ENCODE assay signal across 14 mouse cellular contexts in genomic region chr6:38912845-38913244, GRCm38 (mm10). TPM values are rescaled to one million over a fixed set of nuclear protein-coding genes. Genes with fewer than 3 reads are reported as not detected.
DNase-seq lines count a peak whose midpoint lies in the region; ATAC-seq and TF ChIP-seq lines count a peak whose summit lies in the region.
"Had no signal": no experiment of that assay in that cellular context is flagged by ENCODE, and none has a peak within 500 bp of the region (broad histone marks: within the 10 kb centered on the region; RNA-seq: fewer than 3 reads in every experiment).

No protein-coding gene starts in this region.

- no peaks in the 10 kb centered on the region for H3K36me3 ChIP-seq in embryonic facial prominence, embryonic 14.5 days (ENCODE audit: control insufficient read depth, insufficient read depth, low read length)
- no peaks in the 10 kb centered on the region for H3K36me3 ChIP-seq in embryonic facial prominence, embryonic 10.5 days (replicated peaks)
- H3K36me3 ChIP-seq in hindbrain, postnatal 0 days (ENCODE audit: insufficient read depth, low read length) = no peaks in the 10 kb centered on the region
- H3K36me3 ChIP-seq in hindbrain, embryonic 11.5 days (ENCODE audit: control insufficient read depth, insufficient read depth, low read length) = no peaks in the 10 kb centered on the region
- H3K36me3 ChIP-seq in midbrain, postnatal 0 days (ENCODE audit: insufficient read depth, low read length) = no peaks in the 10 kb centered on the region
- H3K36me3 ChIP-seq in midbrain, embryonic 14.5 days (ENCODE audit: control insufficient read depth, insufficient read depth, low read length) = no peaks in the 10 kb centered on the region
- no peaks in the 10 kb centered on the region for H3K36me3 ChIP-seq in intestine, embryonic 15.5 days
- H3K36me3 ChIP-seq: embryonic facial prominence, embryonic 13.5 days; heart, embryonic 13.5 days had no signal

- no peak for TF ChIP-seq POLR2A in cerebellum, adult 2 months (IDR thresholded peaks at IDR 0.05; ENCODE audit: borderline replicate concordance, insufficient read depth, low read length)

- H3K4me3 ChIP-seq in embryonic facial prominence, embryonic 14.5 days (ENCODE audit: low read depth, low read length) = no peak overlapping the region
- no peak overlapping the region for H3K4me3 ChIP-seq in embryonic facial prominence, embryonic 10.5 days
- H3K4me3 ChIP-seq in hindbrain, postnatal 0 days (ENCODE audit: low read length) = no peak overlapping the region
- H3K4me3 ChIP-seq in hindbrain, embryonic 11.5 days (ENCODE audit: low read depth, low read length) = no peak overlapping the region
- no peak overlapping the region for H3K4me3 ChIP-seq in midbrain, postnatal 0 days (ENCODE audit: low read depth, low read length)
- no peak overlapping the region for H3K4me3 ChIP-seq in midbrain, embryonic 14.5 days (replicated peaks; ENCODE audit: low read depth, low read length)
- no peak overlapping the region for H3K4me3 ChIP-seq in intestine, embryonic 15.5 days (replicated peaks)
- H3K4me3 ChIP-seq in cerebellum, adult 2 months (replicated peaks; ENCODE audit: insufficient read depth, low read depth, low read length) = no peak overlapping the region
- H3K4me3 ChIP-seq: embryonic facial prominence, embryonic 13.5 days; gastrocnemius, adult 2 months; heart, embryonic 13.5 days had no signal

- ATAC-seq in embryonic facial prominence, embryonic 14.5 days (ENCODE audit: low read depth) = no peak
- peak; percentile 19 for ATAC-seq in hindbrain, postnatal 0 days
- no peak for ATAC-seq in hindbrain, embryonic 11.5 days (ENCODE audit: low FRiP score)
- ATAC-seq in midbrain, postnatal 0 days (ENCODE audit: low FRiP score) = no peak
- no peak for ATAC-seq in midbrain, embryonic 14.5 days (ENCODE audit: low FRiP score, low TSS enrichment)
- ATAC-seq in intestine, embryonic 15.5 days = no peak
- ATAC-seq: inflammation-experienced regulatory T-cells, adult 6 months had no signal

- no peak for TF ChIP-seq CTCF in hindbrain, postnatal 0 days (IDR thresholded peaks at IDR 0.05; ENCODE audit: low read depth)
- no peak for TF ChIP-seq CTCF in midbrain, postnatal 0 days (IDR thresholded peaks at IDR 0.05)
- TF ChIP-seq CTCF in cerebellum, adult 2 months (IDR thresholded peaks at IDR 0.05; ENCODE audit: borderline replicate concordance, insufficient read depth, low read depth, low read length) = no peak

- 78% methylated on average over 9 of the region's 9 CpGs for WGBS in embryonic facial prominence, embryonic 14.5 days
- WGBS in embryonic facial prominence, embryonic 10.5 days = 86% methylated on average over 9 of the region's 9 CpGs
- 57% methylated on average over 9 of the region's 9 CpGs for WGBS in hindbrain, postnatal 0 days
- WGBS in hindbrain, embryonic 11.5 days = 77% methylated on average over 9 of the region's 9 CpGs
- 80% methylated on average over 9 of the region's 9 CpGs for WGBS in midbrain, postnatal 0 days
- WGBS in midbrain, embryonic 14.5 days = 85% methylated on average over 9 of the region's 9 CpGs
- WGBS in intestine, embryonic 15.5 days = 81% methylated on average over 9 of the region's 9 CpGs
- WGBS in cerebellum, adult 2 months = 36% methylated on average over 9 of the region's 9 CpGs

- no peaks in the 10 kb centered on the region for H3K27me3 ChIP-seq in embryonic facial prominence, embryonic 14.5 days (replicated peaks; ENCODE audit: control insufficient read depth, insufficient read depth, low read length)
- no peaks in the 10 kb centered on the region for H3K27me3 ChIP-seq in embryonic facial prominence, embryonic 10.5 days (replicated peaks; ENCODE audit: low read depth, poor library complexity, severe bottlenecking)
- H3K27me3 ChIP-seq in hindbrain, postnatal 0 days (ENCODE audit: insufficient read depth, low read length) = no peaks in the 10 kb centered on the region
- no peaks in the 10 kb centered on the region for H3K27me3 ChIP-seq in hindbrain, embryonic 11.5 days (ENCODE audit: control insufficient read depth, insufficient read depth, low read length)
- H3K27me3 ChIP-seq in midbrain, postnatal 0 days (ENCODE audit: insufficient read depth, low read length) = no peaks in the 10 kb centered on the region
- H3K27me3 ChIP-seq in midbrain, embryonic 14.5 days (ENCODE audit: control insufficient read depth, insufficient read depth, low read length) = no peaks in the 10 kb centered on the region
- no peaks in the 10 kb centered on the region for H3K27me3 ChIP-seq in intestine, embryonic 15.5 days (replicated peaks)
- H3K27me3 ChIP-seq in cerebellum, adult 2 months (ENCODE audit: control insufficient read depth, insufficient read depth, low read length) = no peaks in the 10 kb centered on the region
- H3K27me3 ChIP-seq: embryonic facial prominence, embryonic 13.5 days; heart, embryonic 13.5 days had no signal

- peaks cover 5% of the 10 kb centered on the region; the same call in 1 of the 2 replicates for H3K4me1 ChIP-seq in embryonic facial prominence, embryonic 14.5 days (ENCODE audit: control insufficient read depth, insufficient read depth, low read length)
- H3K4me1 ChIP-seq in embryonic facial prominence, embryonic 10.5 days = 0 out of 2 replicates have a peak, but pooled peaks cover 4% of the 10 kb centered on the region
- H3K4me1 ChIP-seq in hindbrain, postnatal 0 days (ENCODE audit: insufficient read depth, low read length) = 0 out of 2 replicates have a peak, but pooled peaks cover 3% of the 10 kb centered on the region
- no peaks in the 10 kb centered on the region; the same call in 1 of the 2 replicates for H3K4me1 ChIP-seq in hindbrain, embryonic 11.5 days (replicated peaks; ENCODE audit: control insufficient read depth, insufficient read depth, low read length)
- 0 out of 2 replicates have a peak, but pooled peaks cover 3% of the 10 kb centered on the region for H3K4me1 ChIP-seq in midbrain, postnatal 0 days (ENCODE audit: insufficient read depth, low read length)
- H3K4me1 ChIP-seq in midbrain, embryonic 14.5 days (ENCODE audit: control insufficient read depth, insufficient read depth, low read length) = peaks cover 17% of the 10 kb centered on the region; the same call in 1 of the 2 replicates
- H3K4me1 ChIP-seq in intestine, embryonic 15.5 days (replicated peaks) = 0 out of 2 replicates have a peak, but pooled peaks cover 14% of the 10 kb centered on the region
- no peaks in the 10 kb centered on the region for H3K4me1 ChIP-seq in cerebellum, adult 2 months (ENCODE audit: control insufficient read depth, insufficient read depth, low read length)

- no peaks in the 10 kb centered on the region for H3K9me3 ChIP-seq in embryonic facial prominence, embryonic 14.5 days (ENCODE audit: control insufficient read depth, low read length)
- no peaks in the 10 kb centered on the region for H3K9me3 ChIP-seq in embryonic facial prominence, embryonic 10.5 days
- no peaks in the 10 kb centered on the region for H3K9me3 ChIP-seq in hindbrain, postnatal 0 days (ENCODE audit: low read length)
- H3K9me3 ChIP-seq in hindbrain, embryonic 11.5 days (ENCODE audit: control insufficient read depth, low read length) = no peaks in the 10 kb centered on the region
- H3K9me3 ChIP-seq in midbrain, postnatal 0 days (ENCODE audit: low read length) = no peaks in the 10 kb centered on the region
- no peaks in the 10 kb centered on the region for H3K9me3 ChIP-seq in midbrain, embryonic 14.5 days (ENCODE audit: control insufficient read depth, low read length)
- H3K9me3 ChIP-seq in intestine, embryonic 15.5 days = no peaks in the 10 kb centered on the region
- H3K9me3 ChIP-seq: embryonic facial prominence, embryonic 13.5 days; heart, embryonic 13.5 days had no signal

- no peak overlapping the region for H3K9ac ChIP-seq in embryonic facial prominence, embryonic 14.5 days (ENCODE audit: low read depth, low read length)
- H3K9ac ChIP-seq in hindbrain, postnatal 0 days (replicated peaks; ENCODE audit: low read length) = no peak overlapping the region
- no peak overlapping the region for H3K9ac ChIP-seq in hindbrain, embryonic 11.5 days (ENCODE audit: low read depth, low read length)
- no peak overlapping the region for H3K9ac ChIP-seq in midbrain, postnatal 0 days (replicated peaks; ENCODE audit: low read length, poor library complexity, severe bottlenecking)
- no peak overlapping the region for H3K9ac ChIP-seq in midbrain, embryonic 14.5 days (replicated peaks; ENCODE audit: low read length)
- H3K9ac ChIP-seq in intestine, embryonic 15.5 days = no peak overlapping the region
- H3K9ac ChIP-seq: embryonic facial prominence, embryonic 13.5 days; heart, embryonic 13.5 days had no signal

- H3K4me2 ChIP-seq in embryonic facial prominence, embryonic 14.5 days (ENCODE audit: low read depth, low read length) = no peak overlapping the region
- no peak overlapping the region for H3K4me2 ChIP-seq in hindbrain, postnatal 0 days (ENCODE audit: low read depth, low read length)
- H3K4me2 ChIP-seq in hindbrain, embryonic 11.5 days (replicated peaks; ENCODE audit: low read depth, low read length) = no peak overlapping the region
- no peak overlapping the region for H3K4me2 ChIP-seq in midbrain, postnatal 0 days (ENCODE audit: low read depth, low read length, poor library complexity, severe bottlenecking)
- no peak overlapping the region for H3K4me2 ChIP-seq in midbrain, embryonic 14.5 days (ENCODE audit: low read length)
- no peak overlapping the region for H3K4me2 ChIP-seq in intestine, embryonic 15.5 days (replicated peaks)
- H3K4me2 ChIP-seq: embryonic facial prominence, embryonic 13.5 days; heart, embryonic 13.5 days had no signal

- peak; percentile 38 for DNase-seq in embryonic facial prominence, embryonic 14.5 days (ENCODE audit: low spot score)
- DNase-seq in embryonic facial prominence, embryonic 10.5 days (ENCODE audit: low spot score) = no peak
- peak; percentile 59 for DNase-seq in hindbrain, postnatal 0 days (ENCODE audit: low spot score)
- no peak for DNase-seq in hindbrain, embryonic 11.5 days (ENCODE audit: low spot score)
- DNase-seq in midbrain, postnatal 0 days (ENCODE audit: low spot score) = peak; percentile 58
- DNase-seq in midbrain, embryonic 14.5 days = no peak
- DNase-seq in cerebellum, adult 2 months = no peak
- DNase-seq: gastrocnemius, adult 2 months; kidney, postnatal 10 days had no signal

- no peak overlapping the region for H3K27ac ChIP-seq in embryonic facial prominence, embryonic 14.5 days (replicated peaks; ENCODE audit: low read depth, low read length)
- no peak overlapping the region for H3K27ac ChIP-seq in embryonic facial prominence, embryonic 10.5 days (replicated peaks)
- H3K27ac ChIP-seq in hindbrain, postnatal 0 days = peak overlapping the region; percentile 8; the same call in 1 of the 2 replicates
- no peak overlapping the region for H3K27ac ChIP-seq in hindbrain, embryonic 11.5 days (ENCODE audit: low read depth, low read length)
- no peak overlapping the region for H3K27ac ChIP-seq in midbrain, postnatal 0 days (ENCODE audit: low read depth, low read length)
- no peak overlapping the region for H3K27ac ChIP-seq in midbrain, embryonic 14.5 days (replicated peaks; ENCODE audit: low read depth, low read length)
- H3K27ac ChIP-seq in intestine, embryonic 15.5 days = no peak overlapping the region
- no peak overlapping the region for H3K27ac ChIP-seq in cerebellum, adult 2 months (ENCODE audit: insufficient read depth, low read length)
- H3K27ac ChIP-seq: embryonic facial prominence, embryonic 13.5 days; gastrocnemius, adult 2 months; heart, embryonic 13.5 days had no signal

RNA-seq across cellular contexts. Expression of gene Hipk2, which starts 36.9 kb away (rescaled TPM):
- 9.3 and 10.7 TPM in 2 replicates for polyA plus RNA-seq in embryonic facial prominence, embryonic 14.5 days (2014; fragmentation: Nextera tagmentation; extraction: Ambion mirVana)
- 24.5 and 26.1 TPM in 2 replicates for polyA plus RNA-seq in embryonic facial prominence, embryonic 10.5 days (2016; fragmentation: Nextera tagmentation; extraction: Ambion mirVana)
- 60.3 and 67.8 TPM in 2 replicates for total RNA-seq in hindbrain, postnatal 0 days (2014; rRNA removed)
- 24.9 and 25.3 TPM in 2 replicates for polyA plus RNA-seq in hindbrain, postnatal 0 days (2015; fragmentation: Nextera tagmentation; extraction: Ambion mirVana)
- 26.6 and 38.4 TPM in 2 replicates for polyA plus RNA-seq in hindbrain, embryonic 11.5 days (2014; fragmentation: Nextera tagmentation; extraction: Ambion mirVana)
- total RNA-seq in midbrain, postnatal 0 days (2014; rRNA removed) = 64.7 and 71.0 TPM in 2 replicates
- 22.0 and 24.3 TPM in 2 replicates for polyA plus RNA-seq in midbrain, postnatal 0 days (2015; fragmentation: Nextera tagmentation; extraction: Ambion mirVana)
- 35.1 and 41.3 TPM in 2 replicates for polyA plus RNA-seq in midbrain, embryonic 14.5 days (2014; fragmentation: Nextera tagmentation; extraction: Ambion mirVana)
- polyA plus RNA-seq in intestine, embryonic 15.5 days (2015; fragmentation: Nextera tagmentation; extraction: Ambion mirVana) = 20.2 and 23.3 TPM in 2 replicates
- 34.3 and 36.6 TPM in 2 replicates for polyA plus RNA-seq in cerebellum, adult 2 months (2012; rRNA removed)

RNA-seq across cellular contexts. Expression of gene Tbxas1, which starts 37.6 kb away (rescaled TPM):
- polyA plus RNA-seq in embryonic facial prominence, embryonic 14.5 days (2014; fragmentation: Nextera tagmentation; extraction: Ambion mirVana) = 2.4 and 4.2 TPM in 2 replicates
- 0.88 and 1.8 TPM in 2 replicates for polyA plus RNA-seq in embryonic facial prominence, embryonic 10.5 days (2016; fragmentation: Nextera tagmentation; extraction: Ambion mirVana)
- total RNA-seq in hindbrain, postnatal 0 days (2014; rRNA removed) = 2.0 and 4.3 TPM in 2 replicates
- polyA plus RNA-seq in hindbrain, postnatal 0 days (2015; fragmentation: Nextera tagmentation; extraction: Ambion mirVana) = 2.1 and 2.4 TPM in 2 replicates
- 0.69 and 1.4 TPM in 2 replicates for polyA plus RNA-seq in hindbrain, embryonic 11.5 days (2014; fragmentation: Nextera tagmentation; extraction: Ambion mirVana)
- 1.8 and 3.1 TPM in 2 replicates for total RNA-seq in midbrain, postnatal 0 days (2014; rRNA removed)
- polyA plus RNA-seq in midbrain, postnatal 0 days (2015; fragmentation: Nextera tagmentation; extraction: Ambion mirVana) = 1.4 and 2.2 TPM in 2 replicates
- 0.69 and 1.6 TPM in 2 replicates for polyA plus RNA-seq in midbrain, embryonic 14.5 days (2014; fragmentation: Nextera tagmentation; extraction: Ambion mirVana)
- 3.4 and 4.0 TPM in 2 replicates for polyA plus RNA-seq in intestine, embryonic 15.5 days (2015; fragmentation: Nextera tagmentation; extraction: Ambion mirVana)
- 1.2 TPM in 2 replicates for polyA plus RNA-seq in cerebellum, adult 2 months (2012; rRNA removed)
- total RNA-seq: ES-E14 had no signal

Comparison
In these comparisons a context has a peak if more than half of its experiments do, and no peak if none do; other contexts are left out.
1. DNase-seq: peak in embryonic facial prominence, embryonic 14.5 days (single experiment), hindbrain, postnatal 0 days (single experiment) and midbrain, postnatal 0 days (single experiment); none in embryonic facial prominence, embryonic 10.5 days (single experiment), hindbrain, embryonic 11.5 days (single experiment), midbrain, embryonic 14.5 days (single experiment) and cerebellum, adult 2 months (0 of 2).